Mouse (Mus musculus): ENCODE data around the gene Espl1.
A peak's percentile ranks its signal among the peaks of the same experiment; 100 is the strongest.

Espl1 gene

DNA sequence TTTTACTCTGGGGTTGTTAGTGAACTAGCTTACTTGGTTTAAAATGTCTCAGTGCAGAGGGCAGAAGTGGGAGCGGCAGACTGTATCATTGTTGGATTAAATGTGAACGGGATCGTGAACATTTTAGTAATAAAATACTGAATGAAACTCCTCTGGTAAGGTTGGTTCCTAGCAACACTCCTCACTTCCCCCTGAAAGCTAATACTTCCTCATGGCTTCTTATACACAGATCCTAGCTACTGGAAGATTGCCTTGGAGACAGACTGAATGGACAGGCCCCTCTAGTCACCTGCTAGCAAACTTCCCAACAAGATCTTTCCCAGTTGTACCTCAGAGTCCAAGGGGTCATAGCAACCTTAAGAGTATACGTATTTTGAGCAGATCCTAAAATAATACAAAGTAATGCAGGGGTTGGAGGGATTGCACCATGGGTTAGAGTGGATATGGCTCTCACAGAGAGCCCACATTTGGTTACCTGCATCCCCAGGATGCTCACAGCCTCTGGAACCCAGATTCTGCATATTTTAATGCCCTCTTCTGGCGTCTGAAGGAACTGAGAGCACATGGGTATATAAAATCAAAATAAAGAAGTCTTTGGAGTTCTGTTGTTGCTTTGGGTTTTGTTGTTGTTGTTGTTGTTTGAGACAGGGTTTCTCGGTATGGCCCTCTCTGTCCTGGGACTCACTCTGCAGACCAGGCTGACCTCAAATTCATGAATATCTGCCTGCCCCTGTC is 21.9 kb upstream of the Espl1 start:
- DNase-seq (ENCODE audit: extremely low spot score), result no peak

DNA sequence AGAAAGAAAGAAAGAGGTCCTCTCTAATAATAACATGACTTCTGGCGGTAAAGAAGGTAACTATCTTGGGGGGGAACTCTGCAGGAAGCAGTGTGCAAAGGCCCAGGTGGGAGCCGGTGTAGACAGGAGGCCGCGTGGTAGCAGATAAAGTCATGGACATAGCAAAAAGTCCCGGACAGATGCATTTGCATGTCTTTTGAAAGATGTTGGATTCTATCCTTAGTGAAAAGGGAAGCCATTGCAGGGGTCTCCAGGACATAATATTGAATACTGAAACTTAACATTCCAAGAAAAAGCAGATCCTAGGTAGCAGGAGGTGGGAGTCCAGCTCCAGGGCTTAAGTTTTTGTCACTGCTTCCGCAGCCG is 17.4 kb upstream of the Espl1 start:
- no peak for DNase-seq (ENCODE audit: extremely low spot score)

DNA sequence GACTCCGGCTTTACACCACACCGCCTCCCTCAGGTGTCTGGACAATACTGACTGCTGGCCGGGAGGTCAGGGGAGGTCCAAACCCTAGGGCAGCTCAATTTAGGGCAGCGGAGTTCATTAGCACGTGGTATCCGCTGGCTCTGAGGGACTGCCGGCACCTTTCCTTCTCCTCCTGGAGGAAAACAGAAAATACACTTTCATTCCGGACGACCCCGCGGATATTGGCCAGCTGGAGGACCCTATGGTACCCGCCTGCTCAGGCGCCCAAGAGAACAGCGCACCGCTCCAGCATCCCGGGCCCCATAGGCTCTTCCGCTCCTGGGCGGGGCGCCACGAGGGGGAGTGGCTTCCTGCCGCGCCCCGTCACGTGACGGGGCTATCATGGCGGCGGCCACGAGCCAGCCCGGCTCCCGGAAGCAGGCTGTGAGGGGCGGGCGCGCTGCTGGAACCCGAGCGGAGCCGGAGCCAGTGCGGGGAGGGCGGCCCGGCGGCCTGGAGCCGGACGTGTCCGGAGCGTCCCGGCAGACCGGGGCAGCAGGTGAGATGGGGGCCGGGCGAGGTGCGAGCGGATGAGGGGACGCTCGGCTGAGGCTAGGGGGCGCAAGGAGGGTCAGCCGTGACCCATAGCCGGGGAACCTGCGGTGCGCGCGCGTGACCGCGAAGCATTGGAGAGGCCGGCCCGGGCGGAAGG is 16.8 kb upstream of the Espl1 start, which contains the start of gene Mfsd5:
Gene Mfsd5 (plus strand): TSS at position 363 of the 691 bp plus-strand sequence.
- peak; percentile 94 for DNase-seq (ENCODE audit: extremely low spot score)

DNA sequence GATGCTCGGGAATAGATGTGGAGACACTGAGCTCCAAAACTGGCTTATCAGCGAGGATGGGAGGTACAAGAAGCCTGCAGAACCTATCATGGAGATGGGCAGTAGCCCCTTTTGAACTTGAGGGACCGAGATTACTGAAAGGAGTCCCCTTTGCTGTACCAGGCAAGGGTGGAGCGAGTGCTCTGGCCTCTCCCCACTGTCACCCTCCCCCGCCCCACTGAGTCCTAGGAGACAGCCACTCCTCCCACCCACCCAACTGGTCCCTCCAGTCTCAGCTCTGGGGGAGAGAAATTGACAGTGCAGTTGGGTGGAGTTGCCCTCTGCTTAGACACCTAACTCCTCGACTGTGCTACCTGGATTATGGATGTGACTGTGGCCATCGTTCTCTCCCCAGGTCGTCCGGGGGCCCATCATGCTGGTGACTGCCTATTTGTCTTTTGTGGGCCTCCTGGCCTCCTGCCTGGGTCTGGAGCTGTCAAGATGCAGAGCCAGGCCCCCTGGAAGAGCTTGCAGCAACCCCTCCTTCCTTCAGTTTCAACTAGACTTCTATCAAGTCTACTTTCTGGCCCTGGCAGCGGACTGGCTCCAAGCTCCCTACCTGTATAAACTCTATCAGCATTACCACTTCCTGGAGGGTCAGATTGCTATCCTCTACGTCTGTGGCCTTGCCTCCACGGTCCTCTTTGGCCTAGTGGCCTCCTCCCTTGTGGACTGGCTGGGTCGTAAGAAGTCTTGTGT is 16.1 kb upstream of the Espl1 start:
- no peak for DNase-seq (ENCODE audit: extremely low spot score)

DNA sequence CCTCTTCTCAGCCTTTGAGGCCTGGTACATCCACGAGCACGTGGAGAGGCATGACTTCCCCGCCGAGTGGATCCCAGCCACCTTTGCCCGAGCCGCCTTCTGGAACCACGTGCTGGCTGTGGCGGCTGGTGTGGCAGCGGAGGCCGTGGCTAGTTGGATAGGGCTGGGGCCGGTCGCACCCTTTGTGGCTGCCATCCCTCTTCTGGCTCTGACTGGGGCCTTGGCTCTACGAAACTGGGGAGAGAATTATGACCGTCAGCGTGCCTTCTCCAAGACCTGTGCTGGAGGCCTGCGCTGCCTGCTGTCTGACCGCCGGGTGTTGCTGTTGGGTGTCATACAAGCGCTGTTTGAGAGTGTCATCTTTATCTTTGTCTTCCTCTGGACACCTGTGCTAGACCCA is 15.4 kb upstream of the Espl1 start:
- DNase-seq (ENCODE audit: extremely low spot score), result no peak

DNA sequence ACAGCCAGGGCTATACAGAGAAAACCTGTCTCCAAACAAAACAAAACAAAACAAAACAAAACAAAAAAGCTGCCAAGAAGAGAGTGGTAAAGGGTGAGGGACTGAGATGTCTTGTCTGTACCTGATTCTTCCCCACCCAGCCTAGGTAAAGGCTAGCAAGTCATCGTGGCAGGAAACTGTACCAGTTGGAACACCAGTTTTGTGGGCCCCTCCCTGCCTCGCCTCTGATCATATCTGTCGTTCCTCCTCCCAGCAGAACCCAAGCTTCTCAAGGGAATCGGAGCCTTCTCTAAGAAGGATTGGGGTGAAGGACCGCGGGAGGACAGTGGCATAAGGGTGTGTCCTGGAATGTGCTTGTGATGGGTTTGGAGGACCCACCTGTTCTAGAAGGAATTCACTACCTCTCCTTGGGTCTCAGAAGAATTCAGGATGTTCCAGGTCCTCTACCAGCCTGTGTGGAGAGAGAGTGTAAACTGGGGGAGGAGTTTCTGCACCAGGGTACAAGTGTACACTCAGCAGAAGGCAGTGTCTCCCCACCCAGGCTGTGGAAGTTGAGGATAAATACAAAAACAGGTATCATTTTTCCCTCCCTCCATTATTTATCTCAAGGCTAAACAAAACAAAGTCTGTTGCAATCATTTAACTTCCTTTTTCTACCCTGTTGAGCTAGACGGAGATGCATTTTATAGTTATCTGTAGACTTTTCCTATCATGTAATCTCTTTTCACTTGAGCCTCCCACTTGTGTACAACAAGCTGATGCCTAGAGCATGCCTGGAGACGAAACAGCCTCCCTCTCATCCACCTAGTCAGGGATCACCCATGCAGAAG is 13.4 kb upstream of the Espl1 start:
- DNase-seq (ENCODE audit: extremely low spot score), result no peak

DNA sequence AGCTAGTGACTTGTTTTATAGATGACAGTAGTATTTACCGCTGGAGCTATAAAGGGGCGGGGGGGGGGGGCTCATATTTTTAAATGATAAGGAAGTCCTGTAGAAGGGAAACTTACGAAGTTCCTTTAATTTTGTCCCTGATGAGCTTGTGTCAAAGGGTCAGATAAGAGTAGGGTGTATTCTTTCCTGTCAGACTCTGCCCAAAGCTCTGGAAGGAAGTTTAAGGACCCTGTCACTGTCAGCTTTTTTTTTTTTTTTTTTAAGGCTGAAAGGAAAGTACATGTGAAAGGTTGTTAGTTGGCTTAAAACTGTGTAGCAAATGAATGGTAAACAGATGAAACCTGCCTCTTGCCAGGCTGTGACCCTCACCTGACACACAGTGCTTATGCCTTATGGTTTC is 12.4 kb upstream of the Espl1 start:
- no peak for DNase-seq (ENCODE audit: extremely low spot score)

DNA sequence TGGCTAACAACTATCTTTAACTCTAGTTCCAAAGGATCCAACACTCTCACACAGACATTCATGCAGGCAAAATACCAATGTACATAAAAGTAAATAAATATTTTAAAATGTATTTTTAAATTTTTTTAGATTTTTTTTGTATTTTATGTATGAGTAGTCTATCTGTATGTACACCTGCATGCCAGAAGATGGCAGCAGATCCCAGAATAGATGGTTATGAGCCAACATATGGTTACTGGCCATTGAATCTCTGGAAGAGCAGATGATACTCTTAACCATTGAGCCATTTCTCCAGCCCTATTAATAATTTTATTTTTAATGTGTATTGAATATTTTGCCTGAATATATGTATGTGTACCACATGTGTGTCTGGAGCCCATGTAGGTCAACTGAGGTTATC is 8.7 kb upstream of the Espl1 start:
- DNase-seq (ENCODE audit: extremely low spot score), result peak; percentile 35

DNA sequence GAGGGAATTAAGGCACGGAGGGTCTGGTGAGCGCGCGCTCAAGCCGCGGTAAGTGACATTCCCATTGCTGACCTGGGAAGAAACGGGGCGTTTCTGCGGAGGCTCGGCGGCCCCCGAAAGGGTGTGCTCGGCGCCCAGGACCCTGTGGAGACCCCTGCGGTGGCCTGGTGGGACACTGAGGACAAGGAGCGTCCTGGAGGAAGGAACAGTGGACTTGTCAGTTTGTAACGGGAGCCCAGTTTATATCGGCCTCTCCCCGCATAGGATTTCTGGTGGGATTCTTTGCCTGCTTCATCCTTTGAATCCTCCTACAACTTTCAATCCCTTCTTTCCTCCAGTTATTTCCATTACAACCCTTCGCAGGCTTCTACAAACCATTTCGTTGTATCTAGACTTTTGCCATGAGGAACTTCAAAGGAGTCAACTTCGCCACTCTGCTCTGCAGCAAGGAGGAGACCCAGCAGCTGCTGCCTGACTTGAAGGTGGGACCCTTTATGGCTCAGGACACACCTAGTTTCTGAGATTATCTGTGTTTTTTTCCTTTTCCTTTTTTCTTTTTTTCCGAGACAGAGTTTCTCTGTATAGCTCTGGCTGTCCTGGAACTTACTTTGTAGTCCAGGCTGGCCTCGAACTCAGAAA is 421 bp downstream of the Espl1 start:
- no peak for DNase-seq (ENCODE audit: extremely low spot score)

DNA sequence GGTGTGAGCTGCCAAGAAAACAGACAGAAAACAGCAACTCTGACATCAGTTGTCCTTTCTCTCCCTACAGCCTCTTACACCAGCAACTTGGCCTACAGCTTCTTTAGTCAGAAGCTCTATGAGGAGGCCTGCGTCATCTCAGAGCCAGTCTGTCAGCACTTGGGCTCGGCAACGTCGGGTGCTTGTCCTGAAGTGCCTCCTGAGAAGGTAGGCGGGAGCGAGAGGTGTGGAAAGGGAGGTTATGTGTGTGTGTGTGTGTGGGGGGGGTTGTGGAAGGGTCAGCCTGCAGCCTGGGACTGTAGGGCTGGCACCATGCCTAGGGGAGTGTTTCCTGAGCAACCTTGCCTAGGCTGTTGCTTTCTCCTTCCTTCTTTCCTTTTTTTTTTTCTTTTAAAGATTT is 6.5 kb downstream of the Espl1 start:
- no peak for DNase-seq (ENCODE audit: extremely low spot score)

DNA sequence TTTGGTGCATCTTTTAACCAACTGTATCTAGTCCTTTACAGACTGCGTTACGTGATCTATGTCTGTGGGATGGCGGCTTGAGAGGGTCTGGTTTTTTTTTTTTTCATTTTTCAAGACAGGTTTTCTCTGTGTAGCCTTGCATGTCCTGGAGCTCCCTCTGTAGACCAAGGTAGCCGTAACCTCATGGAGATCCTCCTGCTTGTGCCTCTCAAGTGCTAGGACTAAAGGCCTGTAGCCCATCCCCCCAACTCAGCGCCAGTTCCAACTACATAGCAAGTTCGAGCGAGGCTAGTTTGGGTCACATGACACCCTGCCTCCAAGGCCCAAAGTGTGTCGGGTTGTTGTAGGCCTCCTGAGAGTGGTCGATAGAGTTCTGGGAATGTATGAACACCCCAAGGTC is 12.7 kb downstream of the Espl1 start:
- no peak for DNase-seq (ENCODE audit: extremely low spot score)

DNA sequence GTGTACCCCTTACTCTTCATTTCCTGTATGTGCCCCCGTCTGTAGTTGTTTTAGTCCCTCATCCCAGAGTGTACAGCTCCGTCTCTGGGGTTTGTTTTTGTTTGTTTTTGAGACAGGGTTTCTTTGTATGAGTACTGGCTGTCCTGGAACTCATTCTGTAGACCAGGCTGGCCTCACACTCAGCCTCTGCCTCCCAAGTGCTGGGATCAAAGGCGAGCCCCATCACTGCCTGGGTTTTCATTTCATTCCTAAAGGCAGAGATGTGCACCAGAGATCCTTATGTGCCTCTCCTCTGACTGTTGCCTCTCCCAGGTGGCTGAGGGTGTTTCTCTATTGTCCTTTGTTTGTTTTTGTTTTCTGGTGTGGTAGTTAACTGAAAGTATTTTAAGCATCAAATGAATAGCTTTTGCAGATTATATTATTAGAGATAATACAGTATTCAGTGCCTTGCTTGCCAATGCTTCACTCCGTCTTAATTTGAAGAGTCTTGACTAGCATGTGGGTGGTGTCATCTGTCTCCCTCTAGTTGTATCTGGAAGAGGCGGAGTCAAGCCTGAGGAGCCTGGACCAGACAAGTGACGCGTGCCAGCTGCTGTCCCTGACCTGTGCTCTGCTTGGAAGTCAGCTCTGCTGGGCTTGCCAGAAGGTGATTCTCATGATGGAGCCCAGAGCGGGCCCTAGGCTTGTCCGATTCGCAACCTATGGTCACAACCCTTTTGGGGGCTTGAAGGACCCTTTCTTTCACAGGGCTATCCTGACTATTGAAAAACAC is 14.2 kb downstream of the Espl1 start:
- no peak for DNase-seq (ENCODE audit: extremely low spot score)

DNA sequence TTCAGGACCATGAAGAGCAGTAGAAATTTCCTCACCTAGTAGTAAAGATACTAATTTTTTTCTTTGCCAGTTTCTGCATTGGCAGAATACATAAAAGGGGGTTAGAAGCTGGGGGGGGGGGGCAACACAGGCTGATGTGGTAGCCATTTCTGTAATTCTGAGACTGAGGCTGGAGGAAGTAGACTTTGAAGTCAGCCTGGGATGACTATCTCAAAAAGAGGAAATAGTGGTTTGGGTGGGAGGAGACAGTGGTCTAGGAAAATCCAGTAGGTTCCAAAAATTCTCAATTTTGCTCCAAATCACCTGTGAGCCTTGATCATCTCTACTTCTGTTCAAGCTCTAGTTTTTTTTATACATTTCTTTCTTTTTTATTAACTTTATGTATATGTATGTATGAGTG is 15.4 kb downstream of the Espl1 start:
- no peak for DNase-seq (ENCODE audit: extremely low spot score)

DNA sequence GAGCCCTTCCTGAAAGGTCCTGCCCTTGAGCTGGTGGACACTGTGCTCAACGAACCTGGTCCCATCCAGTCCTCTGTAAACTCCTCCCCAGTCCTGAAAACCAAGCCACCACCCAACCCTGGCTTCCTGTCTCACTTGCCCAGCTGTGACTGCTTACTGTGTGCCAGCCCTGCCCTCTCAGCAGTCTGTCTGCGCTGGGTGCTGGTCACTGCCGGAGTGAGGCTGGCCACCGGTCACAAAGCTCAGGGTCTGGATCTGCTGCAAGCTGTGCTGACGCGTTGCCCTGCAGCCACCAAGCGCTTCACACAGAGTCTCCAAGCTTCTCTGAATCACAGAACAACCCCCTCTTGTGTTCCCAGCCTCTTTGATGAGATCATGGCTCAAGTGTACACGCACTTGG is 19.2 kb downstream of the Espl1 start:
- DNase-seq (ENCODE audit: extremely low spot score), result no peak

DNA sequence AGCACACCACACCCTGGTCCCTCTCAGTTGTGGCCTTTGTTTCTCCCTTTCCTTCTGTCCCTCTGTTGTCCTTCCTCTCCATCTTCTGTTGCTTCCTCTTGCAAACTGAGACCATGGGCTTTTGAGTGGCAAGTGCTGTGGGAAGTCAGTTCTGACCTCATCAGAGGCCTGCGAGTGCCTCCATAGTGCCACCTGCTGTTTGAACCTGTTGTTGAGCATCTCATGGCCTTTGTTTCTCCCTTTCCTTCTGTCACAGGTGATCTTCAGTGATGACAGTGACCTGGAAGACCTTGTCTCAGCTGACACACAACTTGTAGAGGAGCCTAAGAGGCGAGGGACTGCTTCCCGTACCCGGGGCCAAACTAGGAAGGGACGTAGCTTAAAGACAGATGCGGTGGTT is 20.2 kb downstream of the Espl1 start:
- DNase-seq (ENCODE audit: extremely low spot score), result peak; percentile 29

DNA sequence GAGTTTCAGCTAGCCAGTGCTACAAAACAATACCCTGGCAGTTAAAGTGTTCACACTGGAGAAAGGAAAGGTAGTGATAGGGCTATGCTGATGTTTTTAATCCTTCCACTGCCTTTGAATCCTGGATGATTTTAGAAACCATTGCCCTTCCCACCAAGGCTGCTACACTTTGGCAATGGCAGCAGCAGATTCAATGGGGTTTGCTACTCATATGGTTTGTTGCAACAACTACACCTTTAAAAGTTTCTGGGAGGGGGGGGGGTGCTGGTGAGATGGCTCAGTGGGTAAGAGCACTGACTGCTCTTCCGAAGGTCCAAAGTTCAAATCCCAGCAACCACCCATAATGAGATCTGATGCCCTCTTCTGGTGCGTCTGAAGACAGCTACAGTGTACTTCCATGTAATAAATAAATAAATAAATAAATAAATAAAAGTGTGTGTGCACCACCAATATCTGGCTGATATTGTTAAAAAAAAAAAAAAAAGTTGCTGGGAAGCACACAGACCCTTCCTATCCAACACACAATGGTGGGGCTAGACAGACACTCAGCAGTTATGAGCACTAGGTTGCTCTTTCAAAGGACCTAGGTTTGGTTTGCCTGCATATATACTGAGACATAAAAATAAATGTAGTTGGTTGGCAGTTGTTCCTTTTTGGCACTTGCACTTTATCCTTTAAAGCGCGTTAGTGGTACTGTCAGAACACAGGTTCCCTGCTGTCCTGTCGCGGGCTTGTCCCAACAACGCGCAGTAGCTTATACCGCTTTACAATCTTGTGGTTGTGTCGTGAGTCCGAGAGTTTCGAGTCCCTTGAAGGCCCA is 28.8 kb downstream of the Espl1 start:
- DNase-seq (ENCODE audit: extremely low spot score), result peak; percentile 14

DNA sequence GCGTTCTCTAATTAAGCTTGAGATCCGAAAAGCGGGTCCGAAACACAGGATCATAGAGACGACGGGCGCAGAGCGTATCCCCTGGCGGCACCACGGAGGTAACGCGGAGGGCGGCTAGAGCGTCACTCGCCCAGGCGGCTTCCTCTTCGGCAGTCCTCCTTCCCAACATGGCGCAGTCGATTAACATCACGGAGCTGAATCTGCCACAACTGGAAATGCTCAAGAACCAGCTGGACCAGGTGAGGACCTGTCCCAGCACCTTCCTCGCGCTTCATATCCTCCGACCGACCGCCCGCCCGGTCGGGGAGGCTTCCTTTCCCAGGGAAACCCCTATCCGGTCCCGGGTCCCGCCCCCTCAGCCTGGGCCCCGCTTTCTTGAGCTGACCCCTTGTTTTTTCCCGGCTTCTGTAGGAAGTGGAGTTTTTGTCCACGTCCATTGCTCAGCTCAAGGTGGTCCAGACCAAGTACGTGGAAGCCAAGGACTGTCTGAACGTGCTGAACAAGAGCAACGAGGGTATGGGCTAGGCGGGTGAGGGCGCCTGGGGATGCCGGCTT is 30.0 kb downstream of the Espl1 start, which contains the start of gene Pfdn5:
Gene Pfdn5 (plus strand): TSS at position 95 of the 555 bp plus-strand sequence.
- DNase-seq (ENCODE audit: extremely low spot score), result peak; percentile 87

DNA sequence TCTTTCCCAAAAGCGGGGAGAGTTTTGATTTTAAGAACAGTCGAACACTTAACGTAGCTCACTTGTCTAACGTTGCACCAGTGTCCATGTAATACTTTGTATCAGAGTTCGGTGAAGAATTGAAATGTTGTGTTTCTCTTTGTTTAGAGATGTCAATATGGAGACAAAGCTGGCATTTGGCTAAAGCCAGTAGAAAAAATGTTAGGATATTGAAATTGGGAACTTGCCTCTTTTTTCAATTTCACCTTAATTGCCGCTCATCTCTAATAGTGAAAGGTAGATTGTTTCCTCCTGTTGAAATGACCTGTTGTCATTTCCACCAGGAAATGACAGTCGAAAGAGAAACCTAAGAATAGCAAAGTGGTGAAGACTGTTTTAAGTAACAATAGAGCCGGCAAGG is 30.8 kb downstream of the Espl1 start:
- DNase-seq (ENCODE audit: extremely low spot score), result no peak

DNA sequence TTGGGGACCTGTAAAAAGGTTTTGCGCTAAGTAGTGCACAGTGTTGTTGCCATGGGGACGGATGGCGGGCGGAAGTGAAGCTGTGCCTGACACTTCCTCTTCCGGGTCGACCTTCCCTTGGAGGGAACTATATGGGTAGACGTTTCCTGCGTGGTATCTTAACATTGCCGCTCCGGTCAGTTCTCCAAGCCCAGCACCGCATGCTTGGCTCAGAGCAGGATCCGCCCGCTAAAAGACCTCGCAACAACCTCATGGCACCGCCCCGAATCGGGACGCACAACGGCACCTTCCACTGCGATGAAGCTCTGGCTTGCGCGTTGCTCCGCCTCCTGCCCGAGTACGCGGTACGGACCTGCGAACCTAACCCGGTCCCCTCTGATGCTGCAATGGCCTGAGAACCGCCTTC is 35.5 kb downstream of the Espl1 start, which contains the start of gene Myg1:
Gene Myg1 (plus strand): TSS at position 100 of the 406 bp plus-strand sequence.
- DNase-seq (ENCODE audit: extremely low spot score), result peak; percentile 83

All from embryo, embryonic 9.5 days (tissue).